Mouse (Mus musculus) spleen, embryonic (tissue): ENCODE measurements around the gene Ppp1r7.
"Not testable (repeated sequence)": the region's sequence is repeated elsewhere in the genome, so short reads cannot be mapped to it uniquely, and the experiment has no call there.

Experiments
- CTCF ChIA-PET: fragments of 350-600 bp; sonication (Branson Sonifier 250); formaldehyde crosslinking; loops from one replicate; lab custom pipeline; 2022; lab: Charles Lee

Ppp1r7 gene

DNA sequence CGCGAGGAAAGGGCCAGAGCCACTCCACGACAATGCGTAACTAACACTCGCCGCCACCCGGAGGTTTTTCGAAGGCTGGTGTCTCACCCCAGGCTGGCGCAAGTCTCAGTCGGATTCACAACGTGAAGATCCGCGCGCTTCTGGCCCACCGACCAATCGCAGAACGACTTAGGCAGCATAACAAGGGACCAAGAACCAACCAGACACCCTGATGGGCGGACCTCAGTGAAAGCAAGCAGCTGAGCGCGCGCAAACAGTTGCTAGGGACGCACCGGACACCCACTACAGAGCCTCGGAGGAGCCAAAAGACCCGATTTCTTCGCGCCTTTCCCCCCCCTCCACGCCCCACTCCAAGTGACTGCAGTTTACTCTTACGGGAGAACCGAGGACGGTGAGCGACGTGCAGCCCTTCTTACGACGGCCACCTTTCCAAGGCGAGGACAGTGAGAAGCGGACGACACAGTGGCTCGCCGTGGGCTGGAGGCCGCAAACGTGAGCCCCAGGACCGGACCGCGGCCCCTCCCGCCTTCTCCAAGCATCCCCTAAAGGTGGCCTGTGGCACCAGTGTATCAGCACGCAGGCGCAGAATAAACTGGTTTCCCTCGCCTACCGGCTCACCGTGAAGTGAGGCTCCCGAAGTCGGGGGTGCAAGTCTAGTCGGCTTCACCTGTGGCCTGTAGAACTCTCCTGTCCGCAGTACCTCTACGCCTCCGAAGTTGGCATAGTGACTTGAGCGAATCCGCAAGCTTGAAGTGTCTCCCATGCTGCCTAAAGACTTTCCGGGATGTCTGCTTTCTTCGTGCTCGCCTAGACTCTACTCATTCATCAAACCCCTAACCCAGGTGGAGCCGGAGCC, at the start of gene Ppp1r7, which contains the start of gene Pask:
Gene Ppp1r7 (plus strand): TSS at position 207 of the 856 bp plus-strand sequence.
Gene Pask (minus strand): TSS at position 835 of the 856 bp plus-strand sequence.
- CTCF ChIA-PET, result no interaction called here

DNA sequence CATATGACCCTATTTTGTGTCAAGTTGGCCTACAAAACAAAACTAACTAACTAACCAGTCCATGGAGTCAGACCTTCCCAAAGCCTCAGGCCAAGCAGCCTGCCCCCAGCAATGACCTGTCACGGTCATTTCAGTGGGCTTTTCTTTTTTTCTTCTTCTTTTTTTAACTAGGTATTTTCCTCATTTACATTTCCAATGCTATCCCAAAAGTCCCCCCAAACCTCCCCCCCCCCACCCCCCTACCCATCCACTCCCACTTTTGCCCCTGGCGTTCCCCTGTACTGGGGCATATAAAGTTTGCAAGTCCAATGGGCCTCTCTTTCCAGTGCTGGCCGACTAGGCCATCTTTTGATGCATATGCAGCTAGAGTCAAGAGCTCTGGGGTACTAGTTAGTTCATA, 48.2 kb upstream of the Ppp1r7 start:
- CTCF ChIA-PET, result not testable (repeated sequence)

DNA sequence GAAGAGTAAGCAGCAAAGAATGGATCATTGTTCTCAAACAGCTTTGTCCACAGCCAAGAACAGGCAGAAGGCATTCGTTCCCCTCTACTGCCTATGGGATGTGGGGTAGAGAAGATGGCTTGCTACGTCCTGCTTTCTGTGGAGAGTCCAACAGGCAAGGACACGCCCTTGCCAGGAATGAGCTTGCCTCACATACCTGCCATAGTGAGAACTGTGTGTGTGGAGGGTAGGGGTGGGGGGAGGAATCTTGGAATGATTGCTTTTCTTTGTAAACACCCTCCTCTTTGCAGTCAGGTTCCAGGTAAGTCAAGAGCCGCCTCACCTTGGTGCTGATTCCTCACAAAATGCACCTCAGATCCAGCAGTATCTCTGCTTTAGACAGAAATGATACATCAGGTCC, 42.9 kb upstream of the Ppp1r7 start:
- CTCF ChIA-PET, result no interaction called here

DNA sequence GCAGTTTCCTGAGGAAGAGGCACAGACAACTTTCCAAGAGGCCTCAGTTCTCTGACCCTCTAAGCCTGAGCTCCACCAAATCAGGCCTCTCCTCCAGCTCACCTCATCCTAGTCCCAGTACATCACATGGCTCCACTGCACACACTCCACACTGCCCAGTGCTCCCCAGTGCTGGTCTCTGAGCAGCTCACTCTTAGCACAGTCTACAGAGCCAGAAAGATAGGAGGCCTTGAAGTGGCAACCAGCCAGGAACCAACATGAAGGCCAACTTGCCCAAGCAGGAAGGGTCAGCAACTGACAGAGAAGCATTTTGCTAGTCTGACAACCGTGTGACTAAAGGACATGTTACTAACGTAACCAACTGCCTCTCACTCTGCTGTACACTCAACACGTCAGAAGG, 42.1 kb upstream of the Ppp1r7 start:
- CTCF ChIA-PET, result no interaction called here

DNA sequence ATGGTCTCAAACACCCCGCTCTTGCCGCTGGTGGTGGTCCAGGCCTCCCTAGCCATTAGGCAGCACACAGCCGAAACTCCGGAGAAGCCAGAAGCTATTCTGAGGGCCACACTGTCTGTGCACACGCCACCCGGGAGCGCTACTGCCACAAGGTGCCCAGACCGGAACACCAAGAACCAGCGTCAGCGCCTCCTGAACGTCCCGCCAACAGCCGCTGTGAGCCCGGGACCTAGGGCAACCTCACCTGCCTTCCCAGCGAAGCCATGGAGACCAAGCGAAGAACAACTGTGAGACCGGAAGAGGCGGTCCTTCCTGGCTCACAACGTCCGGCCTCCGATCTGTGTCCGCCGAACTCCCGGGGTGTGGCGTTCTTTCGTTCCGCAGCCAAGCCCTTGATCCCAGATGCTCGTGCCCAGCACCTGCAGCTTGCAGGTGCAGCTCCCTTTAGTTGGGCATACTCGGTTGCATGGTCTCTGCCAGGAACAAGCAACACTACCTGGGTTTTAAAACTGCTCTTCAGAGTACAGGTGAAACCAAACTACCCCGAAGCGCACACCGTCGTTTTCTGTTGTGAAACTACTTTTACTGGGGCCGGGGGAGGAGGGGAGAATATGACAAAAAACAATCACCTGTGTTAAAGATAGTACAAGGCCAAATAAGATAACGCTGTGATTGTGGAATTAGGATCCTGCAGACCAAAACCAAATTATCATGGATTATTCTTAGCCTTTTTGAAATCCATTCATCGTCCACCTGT, 36.9 kb upstream of the Ppp1r7 start, which contains the start of gene Mterf4:
Gene Mterf4 (minus strand): TSS at position 335 of the 757 bp plus-strand sequence.
- CTCF ChIA-PET, result interaction anchor here (1.2 kb wide), 1 partner anchor 360 kb away, joined by 3 read pairs; no protein-coding TSS in a partner anchor

DNA sequence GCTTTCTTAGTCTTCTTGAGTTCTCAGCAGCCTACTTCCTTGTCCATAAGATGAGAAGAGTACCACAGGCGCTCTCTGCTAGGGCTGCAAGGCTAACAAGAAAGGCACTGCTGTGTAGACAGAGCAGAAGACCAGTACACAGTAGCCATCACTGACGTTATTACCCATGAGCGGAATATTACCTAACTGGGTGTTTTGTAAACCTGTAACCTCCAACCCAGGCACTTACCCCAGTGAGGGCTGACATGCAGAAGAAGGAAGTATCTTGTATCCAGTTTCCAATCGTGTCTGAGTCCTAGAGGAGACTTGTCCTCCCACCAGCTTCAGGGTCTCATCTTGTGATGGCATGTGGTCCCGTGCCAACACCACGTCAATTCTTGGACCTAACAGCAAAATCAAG, 18.7 kb upstream of the Ppp1r7 start:
- CTCF ChIA-PET, result no interaction called here

DNA sequence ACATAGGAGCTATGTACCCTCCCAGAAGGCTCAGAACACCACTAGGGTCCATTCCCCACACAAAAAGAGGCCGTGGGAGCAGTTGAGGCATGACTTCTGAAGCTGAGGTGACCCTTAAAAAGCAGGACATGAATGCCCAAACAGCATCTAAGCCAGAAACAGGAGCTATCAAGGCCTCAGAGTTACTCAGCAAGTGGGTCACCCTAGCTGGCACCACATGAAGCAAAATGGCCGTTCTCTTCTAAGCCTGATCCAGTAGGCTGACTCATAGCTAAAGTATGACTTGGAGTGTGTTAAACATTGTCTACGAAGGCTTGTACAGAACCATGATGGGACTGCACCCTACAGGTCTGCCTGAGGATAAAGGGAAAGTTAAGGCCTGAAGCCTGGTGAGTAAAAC, 16.2 kb upstream of the Ppp1r7 start:
- CTCF ChIA-PET, result no interaction called here

DNA sequence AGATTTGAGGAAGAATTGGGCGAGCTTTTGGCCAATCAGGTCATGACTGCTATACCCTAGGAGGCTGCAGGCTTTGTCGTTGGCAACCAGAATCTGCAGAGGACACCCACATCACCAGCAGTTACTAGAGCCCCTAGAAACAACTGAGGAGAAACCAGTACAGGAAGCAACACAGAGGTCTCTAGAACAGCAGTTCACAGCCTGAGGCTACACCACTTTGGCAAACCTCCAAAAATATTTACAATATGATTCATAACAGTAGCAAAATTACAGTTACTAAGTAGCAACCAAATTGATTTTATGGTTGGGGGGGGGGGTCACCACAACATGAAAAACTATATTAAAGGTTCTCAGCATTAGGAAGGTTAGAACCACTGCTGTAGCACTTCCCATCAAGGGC, 8.0 kb upstream of the Ppp1r7 start:
- CTCF ChIA-PET, result no interaction called here

DNA sequence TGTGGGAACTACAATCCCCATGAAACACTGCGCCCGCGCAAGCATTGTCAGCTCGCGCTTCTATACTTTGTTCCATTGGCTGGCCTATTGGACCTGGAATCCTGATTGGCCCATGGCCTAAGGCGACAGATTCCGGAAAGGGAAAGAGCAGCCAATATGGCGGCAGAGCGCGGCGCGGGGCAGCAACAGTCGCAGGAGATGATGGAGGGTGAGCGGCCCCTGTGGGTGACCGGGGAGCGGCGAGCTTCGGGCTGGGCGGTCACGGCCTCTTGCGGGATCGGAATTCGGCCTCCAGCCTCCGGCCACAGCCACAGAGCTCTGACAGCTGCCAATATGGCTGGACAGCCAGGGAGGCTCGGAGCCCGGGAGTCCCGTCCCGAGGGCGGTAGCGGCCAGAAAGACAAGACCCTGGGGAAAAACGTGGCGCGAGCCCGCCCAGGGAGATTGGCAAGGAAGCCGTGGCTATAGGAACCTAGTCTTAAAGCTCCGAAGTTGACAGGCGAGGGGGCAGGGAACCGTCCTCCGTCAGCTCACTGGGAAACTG, 922 bp downstream of the Ppp1r7 start:
- CTCF ChIA-PET, result no interaction called here

DNA sequence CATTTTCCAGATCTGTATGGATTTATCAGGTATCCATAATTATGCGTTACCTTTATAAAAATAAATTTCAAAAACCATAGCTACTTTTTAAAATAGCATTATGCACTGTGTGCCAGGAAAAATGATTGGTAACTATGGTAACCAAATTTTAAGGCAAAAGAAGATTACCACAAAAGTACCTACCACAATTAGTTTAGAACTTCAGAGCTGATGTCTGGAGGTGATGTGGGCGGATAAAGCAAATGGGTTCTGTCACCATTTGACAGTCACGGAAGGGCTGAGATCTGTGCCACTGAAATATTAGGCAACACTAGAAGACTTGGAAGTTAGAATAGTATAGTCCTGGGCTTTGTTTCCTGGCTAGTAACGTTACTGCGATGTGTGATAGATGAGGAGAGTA, 4.5 kb downstream of the Ppp1r7 start:
- CTCF ChIA-PET, result no interaction called here

DNA sequence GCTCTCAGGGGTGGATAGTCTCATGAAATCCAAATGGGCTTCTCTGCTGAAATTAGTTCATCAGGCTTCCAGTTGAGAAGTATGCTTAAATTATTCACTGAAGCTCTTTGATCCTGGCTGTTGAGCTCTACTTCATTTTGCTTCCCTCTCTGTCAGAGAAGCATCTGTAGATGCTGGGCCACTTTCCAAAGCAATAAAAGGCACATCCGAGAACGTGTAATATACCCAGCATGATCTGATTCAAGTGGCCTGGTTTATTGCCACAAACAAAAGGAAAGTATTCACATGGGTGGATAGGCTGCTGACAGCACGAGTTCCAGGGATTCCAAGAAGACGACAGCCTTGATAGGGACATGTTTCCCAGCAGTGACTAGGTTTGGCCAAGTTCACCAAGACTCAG, 7.0 kb downstream of the Ppp1r7 start:
- CTCF ChIA-PET, result no interaction called here

DNA sequence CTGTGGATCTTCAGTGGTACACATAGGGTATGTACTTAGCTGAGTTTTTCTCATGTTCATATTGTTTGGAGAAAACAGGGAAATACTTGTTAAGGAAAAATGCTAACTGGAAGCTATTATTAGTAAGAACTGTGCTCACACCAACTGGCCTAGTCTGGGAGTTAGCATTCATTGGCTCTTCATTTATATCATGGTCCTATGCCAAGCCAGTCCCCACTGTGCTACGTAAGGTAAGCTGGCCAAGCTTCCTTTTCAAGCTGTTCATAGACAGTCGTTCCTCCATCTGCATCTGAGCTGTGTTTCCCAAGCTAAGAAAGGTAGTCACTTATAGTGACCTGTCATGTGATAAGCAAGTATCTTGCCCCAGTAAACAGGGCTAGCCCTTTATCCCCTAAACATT, 10.1 kb downstream of the Ppp1r7 start:
- CTCF ChIA-PET, result no interaction called here

DNA sequence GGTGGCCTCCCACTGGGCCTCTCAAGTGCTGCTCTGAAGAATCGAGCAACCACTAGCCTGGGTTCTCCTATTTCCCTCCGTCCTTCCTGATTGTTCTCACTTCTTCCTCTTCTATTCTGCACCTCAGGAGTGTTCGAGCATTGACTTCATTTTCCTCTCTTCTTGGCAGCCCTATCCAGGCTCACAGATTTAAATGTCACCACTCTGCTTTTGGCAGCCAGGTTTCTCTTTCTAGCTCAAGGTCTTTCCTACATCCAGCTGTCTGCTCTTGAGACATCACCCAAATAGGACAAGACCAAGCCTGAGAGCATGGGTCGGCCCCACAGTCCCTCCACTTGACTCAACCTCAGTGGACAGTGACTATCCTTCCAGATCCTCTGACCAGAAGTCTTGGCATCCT, 20.0 kb downstream of the Ppp1r7 start:
- CTCF ChIA-PET, result no interaction called here

DNA sequence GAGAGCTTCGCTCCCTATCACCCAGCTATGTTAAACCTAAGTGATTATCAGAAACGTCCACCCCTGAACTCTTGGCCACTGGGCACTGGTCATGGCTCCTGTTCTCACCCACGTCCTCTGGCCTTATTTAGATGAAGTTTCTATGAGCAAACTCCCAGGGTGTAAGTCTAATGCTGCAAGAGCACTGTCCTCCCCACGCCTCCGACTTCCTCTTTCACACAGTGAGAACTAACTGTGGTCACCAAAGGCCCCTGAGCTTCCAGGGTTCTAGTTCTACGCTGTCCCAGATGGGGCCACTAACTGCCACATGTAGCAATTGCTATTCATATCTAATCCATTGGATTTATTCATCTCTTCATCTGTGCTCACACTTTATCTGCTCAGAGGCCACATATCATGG, 23.0 kb downstream of the Ppp1r7 start:
- CTCF ChIA-PET, result interaction anchor here (0.7 kb wide), 1 partner anchor 78 kb away, joined by 3 read pairs; no protein-coding TSS in a partner anchor

DNA sequence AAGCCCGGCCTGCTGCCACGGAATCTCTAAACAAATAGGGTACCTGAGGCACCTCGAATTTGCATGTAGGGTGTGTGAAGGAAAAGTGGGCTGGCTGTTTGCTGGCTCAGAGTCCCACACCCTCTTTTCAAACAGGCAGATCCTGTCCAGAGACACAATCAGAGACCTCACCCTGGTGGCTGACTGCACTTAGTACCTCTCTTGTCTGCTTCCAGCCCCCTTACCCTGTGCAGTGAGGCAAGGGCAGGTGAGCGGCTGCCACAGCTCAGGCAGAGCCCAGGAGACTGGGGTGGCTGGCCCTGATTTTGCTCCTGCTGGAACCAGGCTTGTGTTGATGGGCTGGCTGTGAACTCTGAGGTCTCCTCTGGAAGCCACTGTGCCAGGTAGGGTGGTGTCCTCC, 31.0 kb downstream of the Ppp1r7 start, which contains the start of gene Ano7:
Gene Ano7 (plus strand): TSS at position 266 of the 400 bp plus-strand sequence.
- CTCF ChIA-PET, result interaction anchor here (0.7 kb wide), 1 partner anchor 38 kb away, joined by 3 read pairs; no protein-coding TSS in a partner anchor

DNA sequence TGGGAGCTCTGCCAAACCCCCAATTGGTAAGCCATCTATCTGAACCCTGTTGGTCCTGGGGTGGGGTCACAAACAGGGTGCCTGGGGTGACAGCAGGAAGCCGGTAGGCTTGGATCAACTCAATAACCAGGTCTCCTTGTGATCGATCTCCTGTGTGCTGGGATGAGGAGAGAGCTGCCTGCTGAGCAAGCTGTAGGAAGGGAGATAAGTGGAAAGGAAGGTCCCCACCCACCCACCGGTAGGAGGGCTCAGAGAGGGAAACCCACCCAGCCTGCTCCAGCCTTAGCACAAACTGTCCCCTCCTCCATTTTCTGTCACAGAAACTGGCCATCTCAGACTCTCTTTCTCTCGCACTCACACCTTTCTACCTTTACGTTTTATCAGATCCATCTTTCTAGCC, 34.7 kb downstream of the Ppp1r7 start:
- CTCF ChIA-PET, result no interaction called here

DNA sequence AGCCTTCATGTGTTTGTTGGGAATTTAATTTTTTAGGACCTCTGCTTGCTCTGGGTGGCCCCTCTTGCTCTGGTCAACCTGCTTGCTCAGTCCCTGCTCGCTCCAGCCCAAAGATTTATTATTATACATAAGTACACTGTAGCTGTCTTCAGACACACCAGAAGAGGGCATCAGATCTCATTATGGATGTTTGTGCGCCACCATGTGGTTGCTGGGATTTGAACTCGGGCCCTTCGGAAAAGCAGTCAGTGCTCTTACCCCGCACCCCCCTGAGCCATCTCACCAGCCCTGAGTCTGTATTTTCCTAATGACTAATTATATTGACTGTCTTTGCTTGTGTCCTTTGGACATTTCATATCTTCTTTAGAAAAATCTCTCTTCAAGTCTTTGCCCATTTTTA, 36.5 kb downstream of the Ppp1r7 start:
- CTCF ChIA-PET, result no interaction called here

DNA sequence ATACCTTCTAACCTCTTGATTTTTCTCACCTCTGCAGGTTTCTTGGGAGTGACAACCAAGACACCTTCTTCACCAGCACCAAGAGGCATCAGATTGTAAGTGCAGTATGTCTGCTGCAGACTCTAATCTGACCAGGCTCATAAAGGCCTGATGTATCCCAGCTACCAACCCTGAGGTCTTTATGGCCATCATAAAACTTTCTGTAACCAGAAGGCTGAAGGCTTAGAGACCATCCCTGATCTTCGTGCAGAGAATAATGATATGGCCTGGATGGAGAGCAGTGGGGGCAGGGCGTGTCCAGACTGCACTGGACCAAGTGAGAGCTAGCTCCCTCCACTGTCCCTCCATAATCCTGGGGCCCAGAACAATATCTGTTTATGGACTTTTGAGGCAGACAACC, 44.5 kb downstream of the Ppp1r7 start:
- CTCF ChIA-PET, result no interaction called here

DNA sequence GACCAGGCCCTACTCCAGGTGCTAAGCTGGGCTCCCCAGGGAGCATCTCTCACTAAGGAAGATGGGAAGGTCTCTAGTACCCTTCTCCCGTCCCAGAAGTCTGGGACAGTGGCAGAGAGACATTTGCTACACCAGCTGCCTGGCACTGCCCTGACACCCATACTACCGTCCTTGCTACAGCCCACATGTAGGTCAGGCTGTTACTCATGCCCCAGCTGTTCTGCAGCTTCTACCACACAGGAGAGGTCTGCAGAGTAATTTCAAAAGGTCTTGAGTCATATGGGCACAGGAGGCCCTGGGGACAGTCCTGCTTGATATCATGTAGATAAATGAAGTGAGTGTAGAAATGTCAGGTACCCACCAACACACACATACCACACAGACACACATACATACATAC, 46.3 kb downstream of the Ppp1r7 start:
- CTCF ChIA-PET, result no interaction called here

DNA sequence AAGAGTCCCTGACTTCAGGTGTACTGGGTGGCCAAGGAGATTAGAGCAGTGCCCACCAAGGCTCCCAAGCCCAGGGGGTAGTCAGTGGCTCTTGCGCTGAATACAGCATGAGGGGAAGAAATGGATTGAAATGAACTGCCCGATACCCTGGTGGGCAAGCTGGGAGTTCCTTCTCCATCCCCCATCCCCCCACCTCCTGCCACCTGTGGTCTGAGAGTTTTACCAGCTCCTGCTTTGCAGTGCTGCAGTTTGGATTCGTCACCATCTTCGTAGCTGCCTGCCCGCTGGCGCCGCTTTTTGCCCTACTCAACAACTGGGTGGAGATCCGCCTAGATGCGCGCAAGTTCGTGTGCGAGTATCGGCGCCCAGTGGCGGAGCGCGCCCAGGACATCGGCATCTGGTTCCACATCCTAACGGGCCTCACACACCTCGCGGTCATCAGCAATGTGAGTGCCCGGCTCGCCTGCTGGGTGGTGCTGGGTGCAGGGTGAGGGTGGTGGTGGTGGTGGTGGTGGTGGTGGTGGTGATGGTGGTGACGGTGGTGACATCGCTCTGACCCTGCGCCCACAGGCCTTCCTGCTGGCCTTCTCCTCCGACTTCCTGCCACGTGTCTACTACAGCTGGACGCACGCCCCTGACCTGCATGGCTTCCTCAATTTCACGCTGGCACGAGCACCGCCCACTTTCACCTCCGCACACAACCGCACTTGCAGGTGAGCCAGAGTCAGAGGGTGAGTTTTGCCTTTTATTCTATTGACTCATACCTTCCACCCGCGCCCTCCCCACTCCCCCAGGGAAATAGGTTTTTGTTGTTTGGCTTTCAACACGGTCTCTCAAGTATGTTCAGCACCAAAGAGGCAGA, 58.8 kb downstream of the Ppp1r7 start:
- CTCF ChIA-PET, result no interaction called here

DNA sequence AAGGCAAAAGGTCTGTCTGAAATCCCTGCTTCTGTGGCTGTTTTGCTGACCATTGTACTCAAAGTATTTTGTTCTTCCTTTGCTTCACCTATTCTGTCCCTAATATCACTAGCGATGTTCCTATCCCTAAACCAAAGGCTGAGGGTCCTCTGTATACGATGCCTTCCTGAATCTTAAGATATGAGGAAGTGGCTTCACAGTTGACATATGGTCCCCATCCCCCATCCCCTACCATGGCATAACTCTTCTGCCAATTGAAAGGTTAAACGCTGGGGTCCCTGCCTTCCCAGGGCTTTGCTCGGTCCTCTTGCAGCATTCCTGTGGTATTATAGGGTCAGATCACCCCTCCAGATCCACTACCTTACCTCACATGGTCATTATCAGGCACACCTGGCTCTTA, 60.7 kb downstream of the Ppp1r7 start:
- CTCF ChIA-PET, result no interaction called here
